Mouse (Mus musculus) testis, adult 2 months (tissue): ENCODE measurements around the gene Ephb4.

Experiments
- CTCF ChIP-seq: fragments of 200-500 bp; IDR thresholded peaks from 2 replicates; pipeline ENCODE4 v1.5.1; 2012; ENCODE audit warnings: low read depth, mild to moderate bottlenecking, inconsistent platforms, low read length, moderate library complexity; ENCODE audit not compliant: control insufficient read depth, insufficient read depth, insufficient replicate concordance
- POLR2A ChIP-seq: fragments of 200-500 bp; IDR thresholded peaks from 2 replicates; pipeline ENCODE4 v1.6.1; 2012; ENCODE audit warnings: low read depth, mild to moderate bottlenecking, inconsistent platforms, low read length, moderate library complexity; ENCODE audit not compliant: control insufficient read depth

DNA sequence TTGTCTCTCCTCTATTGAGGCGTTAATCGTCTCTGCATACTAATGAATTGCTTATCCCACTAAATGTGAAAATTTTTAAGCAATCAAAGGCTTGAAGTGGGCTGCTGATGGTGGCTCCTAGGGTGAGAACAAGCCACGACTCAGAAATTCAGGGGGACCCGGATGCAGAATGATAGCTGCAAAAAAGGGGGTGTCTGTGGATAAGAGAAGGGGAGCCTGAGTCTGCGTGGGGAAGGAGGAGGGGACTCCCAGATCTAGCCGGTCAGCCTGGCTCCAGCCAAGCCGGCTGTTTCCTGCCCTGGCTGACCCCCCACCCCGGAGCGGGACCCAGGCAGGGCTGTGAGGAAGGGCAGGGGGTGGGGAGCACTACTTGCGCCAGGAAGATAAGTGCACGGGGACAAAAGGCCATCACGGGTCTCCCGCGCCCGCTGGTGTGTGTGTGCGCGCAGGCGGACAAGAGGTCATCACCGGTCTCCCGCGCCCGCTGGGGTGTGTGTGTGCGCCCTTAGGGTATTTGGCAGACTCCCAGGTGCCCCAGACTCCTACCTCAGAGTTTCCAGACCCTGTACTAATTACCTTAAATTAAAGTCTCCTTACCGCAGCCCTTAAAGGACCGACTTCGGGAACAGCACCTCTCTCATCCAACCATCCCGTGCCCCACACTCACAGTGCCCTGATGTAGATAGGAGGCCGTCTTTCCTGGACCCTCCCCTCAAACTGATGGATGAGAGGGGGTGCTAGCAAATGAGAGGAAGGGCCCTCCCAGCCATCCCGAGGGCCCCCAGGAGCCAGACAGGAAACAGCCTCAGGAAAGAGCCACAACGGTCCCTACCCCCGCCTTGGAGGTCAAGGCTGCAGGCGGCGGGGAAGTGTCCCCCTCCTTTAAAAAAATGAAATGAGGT, 1.2 kb upstream of the Ephb4 start:
- TF ChIP-seq CTCF (no peak), POLR2A (no peak)
